Mouse (Mus musculus): ENCODE measurements around the gene Cdkn2a. TPM values are rescaled to one million over a fixed set of nuclear protein-coding genes. Genes with fewer than 3 reads are reported as not detected.

The Cdkn2a gene
- polyA plus RNA-seq, 1 experiment from 2014 or later = not detected

- peaks cover 10% of the 10 kb centered on the region for H3K4me1 ChIP-seq
- H3K27ac ChIP-seq = no peak overlapping the region
- peak; percentile 60; the same call in 1 of the 2 replicates for ATAC-seq (ENCODE audit: borderline replicate concordance, extremely low read depth, low FRiP score, low TSS enrichment)
- H3K36me3 ChIP-seq = no peaks in the 10 kb centered on the region
- H3K9ac ChIP-seq = peak overlapping the region; percentile 39
- 6% methylated on average over 31 of the region's 31 CpGs for WGBS
- peak overlapping the region; percentile 98 for H3K4me2 ChIP-seq
- no peaks in the 10 kb centered on the region for H3K9me3 ChIP-seq
- peak overlapping the region; percentile 60 for H3K4me3 ChIP-seq
- H3K27me3 ChIP-seq = peaks cover 89% of the 10 kb centered on the region
Measured at GRCm38 (mm10) chr4:89295441-89296220, 1.2 kb upstream of the Cdkn2a start.

DNA sequence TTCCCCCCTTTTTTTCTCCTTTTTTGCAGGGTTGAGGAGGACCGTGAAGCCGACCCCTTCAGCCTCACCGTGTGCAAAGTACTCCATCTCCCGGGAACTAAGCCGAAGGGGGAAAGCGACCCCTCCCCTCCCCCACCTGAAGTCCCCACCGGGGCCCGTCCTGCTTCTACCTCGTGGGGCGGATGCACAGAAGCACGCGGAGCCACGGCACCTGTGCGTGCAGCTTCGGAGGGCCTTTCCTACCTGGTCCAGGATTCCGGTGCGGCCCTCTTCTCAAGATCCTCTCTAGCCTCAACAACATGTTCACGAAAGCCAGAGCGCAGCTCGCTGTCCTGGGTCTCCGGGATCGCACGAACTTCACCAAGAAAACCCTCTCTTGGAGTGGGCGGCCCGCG lies 365 bp downstream of the Cdkn2a start:
- Histone ChIP-seq H3K4me1 (peaks cover 10% of the 10 kb centered on the region), H3K27ac (no peak overlapping the region), H3K4me3 (peak overlapping the region; percentile 60), H3K9ac (peak overlapping the region; percentile 39), H3K4me2 (peak overlapping the region; percentile 98), H3K27me3 (peaks cover 89% of the 10 kb centered on the region), H3K36me3 (no peaks in the 10 kb centered on the region), H3K9me3 (no peaks in the 10 kb centered on the region)
- no peak for ATAC-seq (ENCODE audit: borderline replicate concordance, extremely low read depth, low FRiP score, low TSS enrichment)
- under 1% methylated on average over 26 of the region's 26 CpGs for WGBS

DNA sequence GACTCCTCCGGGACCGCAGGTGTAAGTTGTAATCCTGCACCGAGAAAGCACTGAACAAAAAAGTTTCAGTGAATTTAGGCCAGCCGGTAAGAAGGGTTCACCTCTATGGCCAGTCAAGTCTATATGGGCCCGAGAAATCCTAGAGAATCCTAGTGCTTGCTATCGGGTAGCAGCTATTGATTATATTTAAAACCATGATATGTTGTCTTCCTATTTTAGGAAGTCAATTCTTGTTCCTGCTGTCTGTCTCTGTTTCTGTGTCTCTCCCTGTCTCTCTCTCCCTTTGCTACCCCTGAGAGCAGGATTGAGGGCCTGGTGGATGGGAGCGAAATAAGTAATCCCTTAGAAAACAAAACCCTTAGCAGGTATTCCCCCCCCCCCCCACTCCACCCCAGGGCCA lies 937 bp downstream of the Cdkn2a start:
- no peak for ATAC-seq (ENCODE audit: borderline replicate concordance, extremely low read depth, low FRiP score, low TSS enrichment)
- 16% methylated on average over 7 of the region's 7 CpGs for WGBS
- Histone ChIP-seq H3K27ac (no peak overlapping the region), H3K4me2 (no peak overlapping the region), H3K4me3 (no peak overlapping the region), H3K27me3 (peaks cover 93% of the 10 kb centered on the region), H3K4me1 (peaks cover 10% of the 10 kb centered on the region), H3K36me3 (no peaks in the 10 kb centered on the region), H3K9me3 (no peaks in the 10 kb centered on the region), H3K9ac (no peak overlapping the region)

DNA sequence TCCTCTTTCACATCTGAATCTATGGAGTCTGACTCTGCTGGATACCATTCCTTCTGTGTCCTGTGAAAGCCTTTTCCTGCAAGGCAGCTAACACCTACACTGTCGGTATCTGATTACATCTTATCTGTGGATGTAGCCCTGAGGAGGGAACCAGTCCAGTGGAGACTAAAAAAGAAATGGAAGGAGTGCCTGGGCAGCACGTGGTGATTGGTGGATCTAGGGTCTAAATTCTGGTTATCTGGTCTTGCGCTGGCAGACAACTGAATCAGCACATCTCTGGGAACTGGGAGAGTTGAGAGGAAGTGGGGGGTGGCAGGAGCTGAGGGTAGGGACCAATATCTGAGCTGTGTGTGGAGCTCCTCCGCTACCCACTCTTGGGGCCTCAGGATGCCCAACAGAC lies 5.4 kb downstream of the Cdkn2a start:
- ATAC-seq (ENCODE audit: borderline replicate concordance, extremely low read depth, low FRiP score, low TSS enrichment) = no peak
- peaks cover 84% of the 10 kb centered on the region for H3K27me3 ChIP-seq
- H3K36me3 ChIP-seq = no peaks in the 10 kb centered on the region
- WGBS = 4% methylated on average over 4 of the region's 4 CpGs
- no peak overlapping the region for H3K9ac ChIP-seq
- H3K4me1 ChIP-seq = peaks cover under 1% of the 10 kb centered on the region
- no peak overlapping the region for H3K4me3 ChIP-seq
- H3K9me3 ChIP-seq = no peaks in the 10 kb centered on the region
- H3K27ac ChIP-seq = no peak overlapping the region
- no peak overlapping the region for H3K4me2 ChIP-seq

GRCm38 (mm10) chr4:89286566-89286965 lies 7.9 kb downstream of the Cdkn2a start:
- Histone ChIP-seq H3K9ac (no peak overlapping the region), H3K4me3 (no peak overlapping the region), H3K4me1 (peaks cover 6% of the 10 kb centered on the region; the same call in 1 of the 2 replicates), H3K9me3 (no peaks in the 10 kb centered on the region), H3K27ac (no peak overlapping the region), H3K27me3 (peaks cover 81% of the 10 kb centered on the region), H3K36me3 (no peaks in the 10 kb centered on the region), H3K4me2 (no peak overlapping the region)
- WGBS = 4% methylated on average over 1 of the region's 1 CpGs
- no peak for ATAC-seq (ENCODE audit: borderline replicate concordance, extremely low read depth, low FRiP score, low TSS enrichment)

DNA sequence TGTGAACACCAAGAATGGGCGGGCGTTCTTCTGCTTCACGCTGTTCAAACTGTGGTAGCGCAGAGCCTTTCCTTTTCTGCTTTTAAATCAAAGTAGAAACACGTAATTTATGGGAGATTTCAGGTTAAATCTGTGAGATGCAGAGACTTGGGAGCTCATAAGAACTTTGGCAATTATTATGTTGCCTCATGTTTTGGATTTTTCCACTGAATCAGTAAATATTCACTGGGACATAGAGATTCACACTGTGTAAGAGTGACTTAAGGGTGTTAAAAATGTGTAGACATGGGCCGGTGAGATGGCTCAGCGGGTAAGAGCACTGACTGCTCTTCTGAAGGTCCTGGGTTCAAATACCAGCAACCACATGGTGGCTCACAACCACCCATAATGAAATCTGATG lies 8.8 kb downstream of the Cdkn2a start:
- no peak for ATAC-seq (ENCODE audit: borderline replicate concordance, extremely low read depth, low FRiP score, low TSS enrichment)
- Histone ChIP-seq H3K4me2 (no peak overlapping the region), H3K9ac (no peak overlapping the region), H3K27me3 (peaks cover 82% of the 10 kb centered on the region), H3K4me3 (no peak overlapping the region), H3K27ac (no peak overlapping the region), H3K36me3 (no peaks in the 10 kb centered on the region), H3K9me3 (no peaks in the 10 kb centered on the region), H3K4me1 (peaks cover 6% of the 10 kb centered on the region; the same call in 1 of the 2 replicates)
- 31% methylated on average over 7 of the region's 7 CpGs for WGBS

DNA sequence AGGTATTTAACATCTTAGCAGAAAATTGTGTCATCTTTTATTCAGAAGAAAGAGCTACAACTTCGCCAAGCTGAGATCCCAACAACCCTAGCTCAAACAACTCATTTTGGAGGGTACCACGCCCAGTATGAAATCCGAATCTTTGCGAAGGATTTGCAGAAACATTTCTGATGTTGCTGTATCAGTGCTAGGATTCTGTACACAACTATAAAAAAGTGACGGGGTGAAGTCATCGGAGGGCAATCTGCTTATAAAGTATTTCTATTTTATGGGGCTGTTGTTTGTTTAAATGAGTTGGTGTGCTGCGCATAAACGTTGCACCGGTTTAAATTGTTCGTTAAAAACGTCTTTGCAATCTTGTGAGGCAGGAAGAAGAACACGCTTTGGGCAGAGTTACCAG lies 11.8 kb downstream of the Cdkn2a start:
- ATAC-seq (ENCODE audit: borderline replicate concordance, extremely low read depth, low FRiP score, low TSS enrichment) = no peak
- no peak overlapping the region for H3K27ac ChIP-seq
- no peak overlapping the region for H3K4me2 ChIP-seq

DNA sequence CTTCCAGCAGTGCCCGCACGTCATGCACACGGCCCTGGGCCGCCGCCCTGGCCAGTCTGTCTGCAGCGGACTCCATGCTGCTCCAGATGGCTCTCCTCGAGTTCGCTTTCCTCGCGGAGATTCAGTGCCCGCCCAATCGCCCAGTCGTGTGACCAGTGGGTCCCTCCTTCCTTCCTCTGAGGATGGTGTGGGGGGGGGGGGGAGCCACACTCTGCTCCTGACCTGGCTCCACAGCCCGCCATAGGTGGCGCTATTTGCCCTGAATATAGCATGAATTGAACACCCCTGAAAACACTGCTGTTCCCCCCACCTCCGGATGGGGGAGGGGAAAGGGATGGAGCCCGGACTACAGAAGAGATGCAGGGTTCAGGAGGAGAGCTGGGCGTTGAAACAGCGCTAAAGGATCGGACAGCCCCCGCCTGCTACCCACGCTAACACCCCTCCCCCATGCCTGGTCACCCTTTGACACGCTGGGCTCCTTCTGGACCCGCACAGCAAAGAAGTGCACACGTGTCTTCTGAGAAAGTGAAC lies 12.4 kb downstream of the Cdkn2a start:
- Histone ChIP-seq H3K4me2 (peak overlapping the region; percentile 27), H3K27me3 (peaks cover 84% of the 10 kb centered on the region), H3K9ac (no peak overlapping the region), H3K36me3 (no peaks in the 10 kb centered on the region), H3K27ac (no peak overlapping the region), H3K4me3 (0 out of 2 replicates have a peak overlapping the region, but pooled peaks have one; percentile 5), H3K4me1 (peaks cover 6% of the 10 kb centered on the region; the same call in 1 of the 2 replicates), H3K9me3 (no peaks in the 10 kb centered on the region)
- 2% methylated on average over 25 of the region's 25 CpGs for WGBS
- ATAC-seq (ENCODE audit: borderline replicate concordance, extremely low read depth, low FRiP score, low TSS enrichment) = peak; percentile 64; the same call in 1 of the 2 replicates

More for the DNA sequence above, 11.8 kb downstream of the Cdkn2a start:
- H3K36me3 ChIP-seq = no peaks in the 10 kb centered on the region
- H3K27me3 ChIP-seq = peaks cover 82% of the 10 kb centered on the region
- H3K4me3 ChIP-seq = no peak overlapping the region
- peaks cover 6% of the 10 kb centered on the region; the same call in 1 of the 2 replicates for H3K4me1 ChIP-seq
- 2% methylated on average over 12 of the region's 12 CpGs for WGBS
- H3K9ac ChIP-seq = no peak overlapping the region
- no peaks in the 10 kb centered on the region for H3K9me3 ChIP-seq

DNA sequence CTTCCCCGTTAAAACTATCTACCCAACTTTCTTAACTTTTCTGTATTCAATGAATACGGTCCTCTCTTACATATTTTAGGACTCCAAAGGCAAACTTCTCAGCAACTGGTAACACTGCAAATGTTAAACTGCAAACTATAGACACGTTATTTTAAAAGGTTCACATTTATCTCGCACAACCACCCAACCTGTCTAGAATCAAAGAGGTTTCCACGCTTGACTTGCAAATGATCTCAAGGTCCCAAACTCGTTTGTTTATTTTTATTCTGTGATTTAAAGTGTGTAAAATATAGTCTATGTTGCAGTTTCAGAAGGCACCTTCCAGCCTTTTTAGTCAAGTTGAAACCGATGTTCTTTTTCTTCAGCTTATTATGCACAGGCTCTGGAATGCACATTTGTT lies 13.2 kb downstream of the Cdkn2a start:
- Histone ChIP-seq H3K36me3 (no peaks in the 10 kb centered on the region), H3K4me1 (peaks cover 6% of the 10 kb centered on the region; the same call in 1 of the 2 replicates), H3K9me3 (no peaks in the 10 kb centered on the region), H3K9ac (no peak overlapping the region), H3K27ac (no peak overlapping the region), H3K27me3 (peaks cover 87% of the 10 kb centered on the region), H3K4me3 (no peak overlapping the region), H3K4me2 (no peak overlapping the region)
- ATAC-seq (ENCODE audit: borderline replicate concordance, extremely low read depth, low FRiP score, low TSS enrichment) = no peak
- WGBS = 2% methylated on average over 7 of the region's 7 CpGs

DNA sequence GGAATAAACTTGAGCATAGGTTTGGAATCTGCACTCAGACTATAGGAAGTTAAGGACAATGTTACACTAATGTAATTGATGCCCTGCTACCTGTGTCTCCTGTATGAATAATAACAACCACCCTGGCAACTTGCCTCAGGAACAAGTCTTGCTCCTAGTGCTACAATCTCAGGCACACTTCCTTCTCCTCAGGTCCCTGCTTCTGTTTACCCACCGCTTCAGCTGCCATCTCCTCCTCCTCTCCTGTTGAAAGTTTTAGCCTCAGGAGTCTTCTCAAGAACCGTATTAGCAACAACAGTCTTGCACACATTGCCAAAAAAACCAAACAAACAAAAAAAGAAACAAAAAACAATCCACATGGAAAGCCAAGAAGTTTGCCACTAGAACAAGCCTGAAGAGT lies 14.8 kb downstream of the Cdkn2a start:
- Histone ChIP-seq H3K9me3 (no peaks in the 10 kb centered on the region), H3K27me3 (peaks cover 93% of the 10 kb centered on the region), H3K36me3 (no peaks in the 10 kb centered on the region), H3K4me2 (no peak overlapping the region), H3K4me3 (no peak overlapping the region), H3K27ac (no peak overlapping the region), H3K9ac (no peak overlapping the region), H3K4me1 (peaks cover 6% of the 10 kb centered on the region; the same call in 1 of the 2 replicates)
- 0% methylated on average over 2 of the region's 2 CpGs for WGBS
- no peak for ATAC-seq (ENCODE audit: borderline replicate concordance, extremely low read depth, low FRiP score, low TSS enrichment)

GRCm38 (mm10) chr4:89277381-89277940 lies 17.0 kb downstream of the Cdkn2a start:
- Histone ChIP-seq H3K36me3 (no peaks in the 10 kb centered on the region), H3K4me1 (peaks cover 6% of the 10 kb centered on the region; the same call in 1 of the 2 replicates), H3K4me3 (no peak overlapping the region), H3K27ac (no peak overlapping the region), H3K27me3 (peaks cover 99% of the 10 kb centered on the region), H3K9me3 (no peaks in the 10 kb centered on the region), H3K9ac (no peak overlapping the region), H3K4me2 (no peak overlapping the region)
- WGBS = 5% methylated on average over 5 of the region's 5 CpGs
- ATAC-seq (ENCODE audit: borderline replicate concordance, extremely low read depth, low FRiP score, low TSS enrichment) = no peak

DNA sequence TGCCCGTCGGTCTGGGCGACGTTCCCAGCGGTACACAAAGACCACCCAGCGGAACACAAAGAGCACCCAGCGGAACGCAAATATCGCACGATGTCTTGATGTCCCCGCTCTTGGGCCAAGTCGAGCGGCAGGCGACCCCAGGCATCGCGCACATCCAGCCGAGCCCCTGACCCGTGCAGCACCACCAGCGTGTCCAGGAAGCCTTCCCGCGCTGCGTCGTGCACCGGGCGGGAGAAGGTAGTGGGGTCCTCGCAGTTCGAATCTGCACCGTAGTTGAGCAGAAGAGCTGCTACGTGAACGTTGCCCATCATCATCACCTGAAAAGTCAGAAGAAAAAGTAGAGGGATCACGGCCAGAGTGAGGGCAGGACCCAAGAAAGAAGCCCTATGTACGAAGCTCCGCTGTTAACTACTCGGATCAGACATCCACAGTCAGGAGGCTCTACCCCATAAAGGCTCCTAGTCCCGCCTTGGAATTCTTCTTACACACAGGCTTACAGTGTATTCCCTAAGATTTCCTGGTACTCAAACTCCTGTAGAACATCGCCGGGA lies 17.7 kb downstream of the Cdkn2a start:
- WGBS = 1% methylated on average over 37 of the region's 37 CpGs
- H3K9ac ChIP-seq = no peak overlapping the region
- H3K27me3 ChIP-seq = peaks cover 99% of the 10 kb centered on the region
- H3K27ac ChIP-seq = no peak overlapping the region
- no peak overlapping the region for H3K4me3 ChIP-seq
- no peak overlapping the region for H3K4me2 ChIP-seq
- no peaks in the 10 kb centered on the region for H3K36me3 ChIP-seq
- no peak for ATAC-seq (ENCODE audit: borderline replicate concordance, extremely low read depth, low FRiP score, low TSS enrichment)
- H3K9me3 ChIP-seq = no peaks in the 10 kb centered on the region
- H3K4me1 ChIP-seq = peaks cover under 1% of the 10 kb centered on the region; the same call in 1 of the 2 replicates
